Mouse (Mus musculus) skeletal muscle tissue, adult 2 months (tissue): ENCODE measurements around the gene Klhdc3.

Experiments used
- DNase-seq: peaks from one replicate; pipeline ENCODE4 v3.0.0-alpha.2; 2012; ENCODE audit warnings: low read depth, low spot score

The Klhdc3 gene

GRCm38 (mm10) chr17:46624598-46624997, 56.1 kb downstream of the Klhdc3 start:
- DNase-seq, result no peak
